Mouse (Mus musculus) lung, postnatal 36 days (tissue): ENCODE results near the gene Esrrg.

Source experiments
- DNase-seq: peaks from one replicate; pipeline ENCODE4 v3.0.0; 2022; ENCODE audit warnings: mixed read lengths

Gene Esrrg

DNA sequence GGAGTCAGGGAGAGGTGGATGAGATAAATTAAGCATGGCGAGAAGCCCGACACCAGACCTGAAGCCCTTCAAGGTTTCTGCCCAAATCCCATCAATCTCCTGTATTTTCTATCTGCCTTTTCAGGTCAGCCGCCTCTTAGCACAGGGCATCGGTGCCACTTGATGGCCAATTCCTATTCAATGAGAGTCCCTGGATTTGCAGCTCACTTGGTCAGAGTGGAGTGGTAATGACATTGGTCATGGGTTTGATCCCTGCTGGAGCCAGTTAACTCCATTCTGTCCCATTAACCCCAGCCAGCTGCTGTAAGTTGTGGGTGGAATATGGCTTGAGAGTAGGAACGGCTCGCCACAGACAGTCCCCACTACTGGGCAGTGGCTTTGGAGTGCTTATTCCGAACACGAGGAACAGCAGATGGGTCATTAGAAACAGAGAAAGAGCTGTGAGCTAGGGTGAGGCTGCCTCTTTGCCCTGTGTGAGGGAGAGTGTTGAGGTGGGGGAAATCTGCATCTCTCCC lies 101.9 kb downstream of the Esrrg start:
- DNase-seq = no peak

DNA sequence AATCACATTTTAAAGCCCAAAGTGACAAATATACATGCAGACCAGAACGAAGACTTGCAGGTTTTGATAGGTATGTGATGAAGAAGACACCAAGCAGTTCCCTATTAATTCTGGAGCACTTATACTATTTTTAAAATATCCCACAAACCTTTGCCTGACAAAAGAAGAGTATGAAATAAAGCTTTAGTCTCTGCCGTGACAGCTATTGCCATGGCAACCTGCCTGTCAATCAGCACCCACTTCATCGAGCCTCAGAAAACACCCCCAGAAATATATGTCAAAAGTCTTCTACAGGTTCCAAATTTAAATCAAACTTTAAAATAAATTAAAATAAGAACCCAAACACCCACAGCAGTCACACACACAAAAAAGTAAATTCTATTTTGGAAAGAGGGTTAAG lies 112.4 kb downstream of the Esrrg start:
- DNase-seq = no peak

DNA sequence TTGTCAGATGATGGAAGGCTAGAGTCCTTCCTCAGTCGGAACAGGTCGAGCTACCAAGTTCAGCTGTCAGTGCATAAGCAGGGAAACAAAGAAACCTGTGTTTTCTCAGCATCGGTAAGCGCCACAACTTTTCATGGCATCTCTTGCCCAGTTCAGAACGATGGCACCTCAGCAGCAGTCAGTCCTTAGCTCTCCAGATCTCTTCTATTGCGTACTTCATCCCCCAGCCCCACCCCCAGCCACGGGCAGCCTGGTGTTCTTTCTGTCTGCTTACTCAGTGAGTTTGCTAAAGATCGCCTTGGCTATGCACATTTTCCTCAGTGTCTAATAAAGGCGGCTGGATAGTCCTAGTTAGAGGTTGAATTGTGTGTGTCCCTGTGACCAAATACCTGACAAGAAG lies 113.4 kb downstream of the Esrrg start:
- no peak for DNase-seq

DNA sequence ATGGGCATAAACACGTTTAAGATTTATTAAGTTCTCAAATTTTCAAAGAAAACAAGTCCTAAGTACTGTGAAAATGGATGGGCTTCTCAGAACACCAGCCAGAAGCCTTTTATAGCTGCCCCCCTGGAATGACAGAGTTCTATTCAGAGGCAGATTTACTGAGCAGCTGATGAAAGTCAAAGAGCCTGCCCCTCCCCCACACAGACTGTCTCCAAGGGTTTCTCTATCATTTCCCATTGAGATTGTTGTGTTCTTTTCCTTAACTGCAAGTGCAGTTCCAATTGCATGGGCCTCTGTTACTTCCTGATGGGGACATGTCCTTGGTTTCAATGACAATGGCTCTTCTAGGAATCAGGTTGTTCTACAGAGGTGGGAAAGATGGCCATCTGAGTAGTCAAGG lies 116.1 kb downstream of the Esrrg start:
- no peak for DNase-seq

- no peak for DNase-seq
These were observed 116.8 kb downstream of the Esrrg start for GRCm38 (mm10) chr1:187725351-187725750.

- no peak for DNase-seq
These were observed 122.6 kb downstream of the Esrrg start for GRCm38 (mm10) chr1:187731171-187731570.

DNA sequence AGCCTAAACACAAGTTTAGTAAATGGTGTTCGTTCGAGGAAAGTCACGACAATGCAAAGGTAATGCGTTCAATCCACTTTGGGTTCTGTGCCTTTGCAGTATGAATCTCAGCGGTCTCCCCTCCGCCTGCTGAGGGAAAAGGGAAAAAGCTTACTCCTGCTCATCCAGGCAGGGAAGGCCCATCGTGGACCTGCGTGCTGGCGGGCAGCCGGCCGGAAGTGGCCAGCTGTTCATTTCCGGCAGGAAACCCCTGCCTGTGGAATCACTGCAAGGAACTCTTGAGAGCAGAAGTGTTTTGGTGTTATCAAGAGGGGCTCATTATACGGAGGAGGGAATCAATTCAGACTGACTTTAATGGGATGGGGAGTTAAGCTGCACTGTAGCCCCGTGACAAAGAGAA lies 127.9 kb downstream of the Esrrg start:
- no peak for DNase-seq

GRCm38 (mm10) chr1:187737296-187737695 lies 128.7 kb downstream of the Esrrg start:
- DNase-seq = no peak

GRCm38 (mm10) chr1:187740531-187740930 lies 131.9 kb downstream of the Esrrg start:
- DNase-seq = no peak

GRCm38 (mm10) chr1:187741306-187741705 lies 132.7 kb downstream of the Esrrg start:
- no peak for DNase-seq

DNA sequence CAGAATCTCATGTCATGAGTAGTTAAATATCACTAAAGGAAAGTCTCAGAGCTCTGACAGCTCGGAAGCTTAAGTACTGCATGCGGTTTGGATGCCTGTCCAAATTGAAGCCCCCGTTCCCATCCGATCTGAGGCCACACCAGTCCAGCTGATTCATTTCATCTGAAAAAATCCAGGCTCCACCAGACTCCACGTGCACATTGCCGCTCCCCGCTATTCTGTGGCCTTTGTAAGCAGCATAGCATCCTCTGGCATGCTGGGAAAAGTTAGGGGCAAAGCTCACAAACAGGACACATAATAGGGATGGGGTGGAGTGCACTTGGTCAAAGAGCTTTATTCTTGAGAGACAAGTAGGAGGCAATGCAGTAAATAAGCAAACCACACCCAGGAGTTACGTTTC lies 133.5 kb downstream of the Esrrg start:
- DNase-seq = no peak

DNA sequence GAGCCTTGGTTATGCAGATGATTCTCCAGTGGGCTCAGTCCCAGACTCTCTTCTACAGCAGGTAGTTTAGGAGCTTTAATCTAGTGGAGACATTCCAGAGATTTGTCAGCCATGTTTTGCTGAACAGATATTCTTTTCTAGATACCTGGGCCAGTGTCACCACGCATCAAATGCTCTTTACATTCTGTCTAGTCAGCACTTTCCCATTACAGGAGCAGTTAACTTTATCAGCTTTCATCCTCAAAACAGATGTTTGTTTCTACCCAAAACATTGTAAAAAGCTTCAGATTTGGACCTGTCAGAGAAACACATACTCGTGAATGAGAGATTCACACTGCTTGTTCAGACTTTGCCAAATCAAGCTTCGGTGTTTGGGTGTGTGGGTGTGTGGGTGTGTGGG lies 140.7 kb downstream of the Esrrg start:
- DNase-seq = no peak

DNA sequence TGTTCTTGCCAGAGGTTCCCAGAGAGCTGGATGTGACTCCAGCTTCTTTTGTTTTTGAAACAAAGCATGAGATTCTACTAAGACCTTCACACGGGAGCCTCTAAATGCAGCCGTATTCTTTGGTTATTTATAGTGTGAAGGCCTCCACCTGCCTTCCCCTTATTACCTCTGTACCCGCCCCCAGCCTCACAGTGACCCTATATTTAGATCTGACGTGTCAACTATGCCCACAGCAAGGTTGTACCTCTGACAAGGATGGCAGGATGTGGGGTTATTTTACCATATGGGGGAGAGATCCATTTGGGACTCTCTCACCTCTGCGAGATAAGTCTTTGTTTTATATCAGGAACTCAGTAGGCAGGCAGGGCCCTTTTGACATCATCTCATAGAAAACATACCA lies 141.3 kb downstream of the Esrrg start:
- DNase-seq = no peak

DNA sequence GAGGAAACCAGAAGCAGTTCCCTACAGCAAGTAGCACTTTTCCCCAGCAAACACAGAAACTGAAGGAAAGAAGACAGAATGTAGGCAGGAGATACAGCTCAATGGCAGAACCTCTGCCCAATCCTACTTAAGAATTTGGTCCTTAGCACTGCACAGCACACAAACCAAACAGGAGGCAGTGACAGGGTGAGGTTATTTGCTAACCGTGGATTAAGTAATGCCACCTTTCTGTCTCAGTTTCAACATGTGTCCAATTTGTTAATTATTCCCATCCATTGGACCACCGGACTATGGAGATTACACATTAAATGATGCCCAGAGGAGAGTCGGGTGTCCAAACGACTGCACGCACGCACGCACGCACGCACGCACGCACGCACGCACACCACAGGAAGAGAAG lies 146.9 kb downstream of the Esrrg start:
- DNase-seq = no peak

- no peak for DNase-seq
These were observed 149.4 kb downstream of the Esrrg start for GRCm38 (mm10) chr1:187757981-187758380.

- DNase-seq = no peak
These were observed 150.0 kb downstream of the Esrrg start for GRCm38 (mm10) chr1:187758546-187758945.

- DNase-seq = no peak
These were observed 150.9 kb downstream of the Esrrg start for GRCm38 (mm10) chr1:187759536-187759935.

- DNase-seq = peak; percentile 2
These were observed 154.3 kb downstream of the Esrrg start for GRCm38 (mm10) chr1:187762641-187763450.

DNA sequence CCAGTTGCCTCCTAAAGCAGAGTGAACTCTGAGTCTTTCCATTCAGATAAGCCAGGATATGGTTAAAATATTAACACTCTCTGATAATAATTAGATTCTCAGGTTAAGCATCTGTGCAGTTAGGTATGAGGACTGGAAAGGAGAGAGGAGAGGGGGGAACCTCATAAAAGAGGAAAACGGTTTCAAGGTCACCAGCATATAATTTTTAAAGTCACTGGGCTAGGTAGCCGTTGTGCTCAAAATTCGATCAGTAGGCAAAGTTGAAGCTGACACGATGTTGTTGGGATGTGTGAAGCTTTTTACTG lies 154.8 kb downstream of the Esrrg start:
- no peak for DNase-seq

GRCm38 (mm10) chr1:187763821-187764220 lies 155.2 kb downstream of the Esrrg start:
- DNase-seq = no peak

DNA sequence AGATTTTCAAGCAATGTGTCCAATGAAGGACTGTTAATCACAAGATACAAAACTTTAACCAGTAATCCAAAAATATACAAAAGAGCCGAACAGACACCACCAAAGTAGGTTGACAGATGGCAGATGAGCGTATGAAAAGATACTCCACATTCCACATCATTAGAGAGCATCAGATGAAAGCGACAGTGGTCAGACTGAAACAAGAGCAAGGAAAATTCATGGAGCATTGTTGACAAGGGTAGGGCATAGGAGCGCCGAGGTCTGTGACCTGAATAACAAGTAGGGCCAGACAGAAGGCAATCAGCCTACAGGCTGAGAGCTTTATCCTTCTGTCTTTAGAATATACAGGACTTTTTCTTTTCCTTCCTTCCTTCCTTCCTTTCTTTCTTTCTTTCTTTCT lies 157.0 kb downstream of the Esrrg start:
- no peak for DNase-seq

DNA sequence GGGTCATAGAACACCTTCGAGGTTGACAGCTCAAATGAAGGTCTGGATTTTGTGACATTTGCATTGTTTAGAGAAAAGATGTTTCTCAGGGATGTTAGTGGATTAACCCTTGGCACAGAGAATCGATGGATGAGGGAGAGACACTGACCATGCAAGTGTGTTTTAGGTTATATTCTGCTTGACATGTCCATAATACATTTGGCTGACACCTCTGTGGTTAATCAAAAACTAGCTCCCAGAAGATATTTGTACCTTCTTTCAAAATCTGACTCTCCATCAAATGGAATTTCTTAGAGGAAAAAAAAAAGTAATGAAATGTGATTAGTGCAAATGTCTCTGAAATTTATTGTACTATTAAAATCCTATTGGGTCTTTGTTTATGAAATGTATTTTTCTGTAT lies 158.8 kb downstream of the Esrrg start:
- DNase-seq = no peak

- no peak for DNase-seq
These were observed 161.6 kb downstream of the Esrrg start for GRCm38 (mm10) chr1:187770234-187770633.

GRCm38 (mm10) chr1:187771067-187771466 lies 162.5 kb downstream of the Esrrg start:
- DNase-seq = no peak

DNA sequence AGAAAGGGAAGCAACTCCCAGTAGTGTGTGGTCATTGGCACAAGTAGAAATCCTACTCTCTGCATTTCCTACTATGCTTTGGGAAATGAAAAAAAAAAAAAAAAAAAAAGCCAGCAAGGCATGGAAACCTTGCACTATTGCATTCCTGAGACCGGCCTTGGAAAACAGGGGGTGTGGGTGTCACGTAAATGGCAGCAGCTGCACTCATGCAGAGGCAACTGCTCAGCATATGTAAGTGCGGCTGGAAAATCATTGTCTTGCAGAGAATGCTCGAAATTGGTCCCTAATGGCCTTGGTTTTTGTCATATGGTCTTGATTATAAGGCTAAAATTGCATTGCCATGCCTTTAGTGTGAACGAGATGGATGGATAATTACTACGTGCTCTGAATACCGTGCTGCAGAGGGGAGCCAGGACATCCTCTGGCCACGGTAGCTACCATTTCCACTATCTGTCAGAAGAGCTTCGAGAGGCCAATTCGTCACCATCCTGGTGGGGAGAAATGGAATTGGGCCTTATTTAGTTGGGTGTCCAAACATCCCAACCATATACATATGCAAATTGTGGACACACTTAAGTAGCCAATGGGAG lies 171.1 kb downstream of the Esrrg start:
- no peak for DNase-seq
